Comparison of ENCODE assay signal across 8 mouse cellular contexts in genomic region chr6:88731991-88732390, GRCm38 (mm10). TPM values are rescaled to one million over a fixed set of nuclear protein-coding genes. Genes with fewer than 3 reads are reported as not detected.
DNase-seq lines count a peak whose midpoint lies in the region; ATAC-seq and TF ChIP-seq lines count a peak whose summit lies in the region.

No protein-coding gene starts in this region.

- no peak for TF ChIP-seq CTCF in heart, adult 2 months (IDR thresholded peaks at IDR 0.05)

- H3K9ac ChIP-seq in heart, adult 2 months (ENCODE audit: low read depth, low read length) = no peak overlapping the region
- no peak overlapping the region for H3K9ac ChIP-seq in heart, embryonic 12.5 days

- H3K79me2 ChIP-seq in heart, adult 2 months (replicated peaks; ENCODE audit: control insufficient read depth, insufficient read depth, low read length) = peaks cover 2% of the 10 kb centered on the region; the same call in 1 of the 2 replicates

- peak; percentile 66 to 76 for DNase-seq in heart, adult 2 months
- peak; percentile 59 to 61 for DNase-seq in adrenal gland, adult 18-20 months (ENCODE audit: low spot score in 2 of 2)
- DNase-seq in kidney, postnatal 4 days = peak; percentile 46 to 69
- DNase-seq in thymus, postnatal 10 days (ENCODE audit: low spot score in 2 of 2) = no peak
- DNase-seq in urinary bladder, postnatal 25 days (ENCODE audit: low spot score) = no peak

- 0 out of 2 replicates have a peak, but pooled peaks cover 6% of the 10 kb centered on the region for H3K9me3 ChIP-seq in heart, embryonic 12.5 days (replicated peaks)
- H3K9me3 ChIP-seq in erythroblast, embryonic 14.5 days (ENCODE audit: control insufficient read depth, low read length) = no peaks in the 10 kb centered on the region

- H3K4me2 ChIP-seq in heart, embryonic 12.5 days = no peak overlapping the region

- 0 out of 2 replicates have a peak, but pooled peaks have one; percentile 6 for TF ChIP-seq EP300 in heart, adult 2 months (IDR thresholded peaks at IDR 0.05; ENCODE audit: insufficient read depth, low read depth, low read length)

- peak overlapping the region; percentile 70 for H3K27ac ChIP-seq in heart, adult 2 months
- no peak overlapping the region for H3K27ac ChIP-seq in heart, embryonic 12.5 days (ENCODE audit: poor library complexity, severe bottlenecking)

- H3K27me3 ChIP-seq in heart, adult 2 months (ENCODE audit: control insufficient read depth, insufficient read depth, low read length) = no peaks in the 10 kb centered on the region
- H3K27me3 ChIP-seq in heart, embryonic 12.5 days (replicated peaks) = peaks cover 4% of the 10 kb centered on the region; the same call in 1 of the 2 replicates
- H3K27me3 ChIP-seq in erythroblast, embryonic 14.5 days (ENCODE audit: control insufficient read depth) = no peaks in the 10 kb centered on the region

- TF ChIP-seq POLR2A in heart, adult 2 months (IDR thresholded peaks at IDR 0.05; ENCODE audit: insufficient read depth, low read depth, low read length) = no peak

- peaks cover 8% of the 10 kb centered on the region for H3K36me3 ChIP-seq in heart, adult 2 months (ENCODE audit: control insufficient read depth, insufficient read depth, low read length)
- no peaks in the 10 kb centered on the region for H3K36me3 ChIP-seq in heart, embryonic 12.5 days
- H3K36me3 ChIP-seq in erythroblast, embryonic 14.5 days (ENCODE audit: control insufficient read depth) = peaks cover 100% of the 10 kb centered on the region

- intact Hi-C loops in heart, adult 2 months (cut with DNase I) = loop anchor here (5.0 kb wide), 1 partner anchor 45 kb away; no protein-coding TSS in a partner anchor

- no peak overlapping the region for H3K4me3 ChIP-seq in heart, adult 2 months
- H3K4me3 ChIP-seq in heart, embryonic 12.5 days = no peak overlapping the region
- peak overlapping the region; percentile 56 for H3K4me3 ChIP-seq in erythroblast, embryonic 14.5 days (replicated peaks)

- no peak for ATAC-seq in heart, embryonic 12.5 days (ENCODE audit: insufficient number of reproducible peaks, low FRiP score)
- ATAC-seq in inflammation-experienced regulatory T-cells, adult 6 months = no peak

- 34% methylated on average over 3 of the region's 3 CpGs for WGBS in heart, adult 2 months
- WGBS in heart, embryonic 12.5 days = 85% methylated on average over 3 of the region's 3 CpGs

- H3K4me1 ChIP-seq in heart, adult 2 months (ENCODE audit: control insufficient read depth, insufficient read depth, low read length) = peaks cover 29% of the 10 kb centered on the region
- peaks cover 11% of the 10 kb centered on the region; the same call in 1 of the 2 replicates for H3K4me1 ChIP-seq in heart, embryonic 12.5 days (replicated peaks)
- peaks cover 100% of the 10 kb centered on the region for H3K4me1 ChIP-seq in erythroblast, embryonic 14.5 days (ENCODE audit: control insufficient read depth)

RNA-seq across cellular contexts. Expression of gene Mgll, which starts 7.8 kb away (rescaled TPM):
- total RNA-seq in heart, adult 2 months (2021) = 100 to 1,000 TPM in 1 of 2 experiments, 10 to 100 TPM in 1; 88.7 to 102 TPM
- polyA plus RNA-seq in heart, adult 2 months (2012; rRNA removed) = 146 and 188 TPM in 2 replicates
- polyA plus RNA-seq in heart, embryonic 12.5 days (2016; fragmentation: Nextera tagmentation; extraction: Ambion mirVana) = 9.2 and 9.7 TPM in 2 replicates
- total RNA-seq in adrenal gland, adult 18-20 months (2021) = 100 to 1,000 TPM; 197 to 247 TPM
- polyA plus RNA-seq in erythroblast, embryonic 14.5 days (2012) = 28.7 and 42.4 TPM in 2 replicates
- polyA plus RNA-seq in inflammation-experienced regulatory T-cells, adult 6 months (2017; shearing (Covaris generic)) = 1 to 10 TPM in 2 of 3 experiments, not detected in 1; 1.2 to 2.3 TPM

Comparison
In these comparisons a context has a peak if more than half of its experiments do, and no peak if none do; other contexts are left out.
1. DNase-seq: peak in heart, adult 2 months (2 of 2), adrenal gland, adult 18-20 months (2 of 2) and kidney, postnatal 4 days (2 of 2); none in thymus, postnatal 10 days (0 of 2) and urinary bladder, postnatal 25 days (single experiment).